Mouse (Mus musculus) stomach, embryonic 15.5 days (tissue): ENCODE measurements around the gene Notch2. TPM values are rescaled to one million over a fixed set of nuclear protein-coding genes. Genes with fewer than 3 reads are reported as not detected.

Experiments
- polyA plus RNA-seq: library from polyadenylated mRNA; unstranded; fragments of >200 nt; fragmentation: Nextera tagmentation; extraction: Ambion mirVana; gene quantifications from 2 replicates; pipeline ENCODE4 v1.2.1, GENCODE M21; 2015

The Notch2 gene
- polyA plus RNA-seq, 1 experiment from 2014 or later, result 21.4 TPM

Other genes starting within 250 kb of the Notch2 start
- 21.3 and 24.0 TPM in 2 replicates for gene Pde4dip, start 124.8 kb upstream of the Notch2 start, polyA plus RNA-seq
- 139 and 143 TPM in 2 replicates for gene Sec22b, start 112.3 kb upstream of the Notch2 start, polyA plus RNA-seq
- not detected in 2 replicates for gene Adam30, start 147.1 kb downstream of the Notch2 start, polyA plus RNA-seq
- gene Reg4, start 208.6 kb downstream of the Notch2 start, polyA plus RNA-seq, result 0.81 and 1.3 TPM in 2 replicates